Comparison of ENCODE assay signal across 18 mouse cellular contexts in the genomic region with DNA sequence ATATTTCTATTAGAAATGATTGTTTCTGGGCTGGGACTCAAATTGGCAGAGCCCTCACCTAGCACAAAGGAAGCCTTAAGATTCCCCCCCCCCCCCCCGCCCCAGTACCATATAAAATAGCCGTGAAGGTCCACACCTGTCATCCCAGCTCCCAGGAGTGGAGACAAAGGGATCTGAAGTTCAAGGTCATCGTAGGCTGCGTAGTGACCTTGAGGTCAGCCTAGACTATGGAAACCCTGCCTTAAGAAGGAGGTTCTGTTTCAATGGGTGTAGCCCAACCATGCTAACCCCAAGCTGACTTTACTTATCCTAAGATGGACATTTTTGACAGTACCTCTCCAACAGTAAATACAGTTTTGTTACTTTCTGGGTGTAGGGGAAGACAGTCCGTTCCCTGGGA.
"Had no signal": no experiment of that assay in that cellular context is flagged by ENCODE, and none has a peak within 500 bp of the region (broad histone marks: within the 10 kb centered on the region; RNA-seq: fewer than 3 reads in every experiment).

No protein-coding gene starts in this region.

- H3K9me3 ChIP-seq: limb, embryonic 12.5 days; limb, embryonic 15.5 days; midbrain, embryonic 12.5 days; midbrain, embryonic 15.5 days had no signal

- ATAC-seq: liver, postnatal 0 days; lung, postnatal 0 days; midbrain, embryonic 15.5 days had no signal

- H3K9ac ChIP-seq: limb, embryonic 12.5 days; limb, embryonic 15.5 days; liver, embryonic 14.5 days; liver, postnatal 0 days; lung, embryonic 14.5 days; midbrain, embryonic 12.5 days; midbrain, embryonic 15.5 days had no signal

- H3K36me3 ChIP-seq: limb, embryonic 12.5 days; limb, embryonic 15.5 days; midbrain, embryonic 12.5 days; midbrain, embryonic 15.5 days had no signal

- DNase-seq: kidney, postnatal 14 days; kidney, postnatal 4 days; left cerebral cortex, postnatal 4 days; liver, postnatal 0 days; lung, embryonic 14.5 days; right cerebral cortex, postnatal 4 days; thymus, adult 2 months; thymus, postnatal 14 days; thymus, postnatal 4 days had no signal

- H3K27me3 ChIP-seq: midbrain, embryonic 15.5 days had no signal

- H3K4me3 ChIP-seq: limb, embryonic 12.5 days; limb, embryonic 15.5 days; midbrain, embryonic 12.5 days; midbrain, embryonic 15.5 days had no signal

- H3K4me2 ChIP-seq: limb, embryonic 12.5 days; limb, embryonic 15.5 days; liver, embryonic 11.5 days; lung, embryonic 14.5 days; midbrain, embryonic 12.5 days; midbrain, embryonic 15.5 days had no signal

- H3K27ac ChIP-seq: limb, embryonic 12.5 days; limb, embryonic 15.5 days; liver, embryonic 14.5 days; macrophage; midbrain, embryonic 12.5 days; midbrain, embryonic 15.5 days; stomach, postnatal 0 days had no signal
